Mouse (Mus musculus): ENCODE measurements around the gene Lmnb2. TPM values are rescaled to one million over a fixed set of nuclear protein-coding genes. Genes with fewer than 3 reads are reported as not detected.

Lmnb2 gene
- polyA plus RNA-seq, 1 experiment: 11.0 TPM

GRCm38 (mm10) chr10:80874035-80874434, 44.0 kb downstream of the Lmnb2 start:
- Histone ChIP-seq H3K4me3 (ENCODE audit: extremely low read depth, insufficient read depth, insufficient read length) (no peak overlapping the region), H3K4me1 (ENCODE audit: control insufficient read depth, insufficient read depth, insufficient read length) (no peaks in the 10 kb centered on the region), H3K27me3 (ENCODE audit: control insufficient read depth, insufficient read depth, low read length) (no peaks in the 10 kb centered on the region), H3K36me3 (ENCODE audit: control insufficient read depth, insufficient read depth, low read length) (no peaks in the 10 kb centered on the region), H3K27ac (ENCODE audit: insufficient read depth, low read length) (no peak overlapping the region)
- no peak for DNase-seq (ENCODE audit: low read depth in 1 of 2, low spot score in 2 of 2)
- TF ChIP-seq CTCF (IDR thresholded peaks at IDR 0.05; ENCODE audit: extremely low read depth, insufficient read depth, insufficient read length, insufficient replicate concordance) (no peak), POLR2A (IDR thresholded peaks at IDR 0.05; ENCODE audit: low read depth, low read length) (no peak)
- WGBS: 91% methylated on average over 9 of the region's 9 CpGs

- no peak for DNase-seq (ENCODE audit: low read depth in 1 of 2, low spot score in 2 of 2)
- H3K27me3 ChIP-seq (ENCODE audit: control insufficient read depth, insufficient read depth, low read length): no peaks in the 10 kb centered on the region
- no peak within 1 kb of the TSS for H3K4me3 ChIP-seq (ENCODE audit: extremely low read depth, insufficient read depth, insufficient read length)
- peaks cover 6% of the 10 kb centered on the region; the same call in 1 of the 2 replicates for H3K36me3 ChIP-seq (ENCODE audit: control insufficient read depth, insufficient read depth, low read length)
- H3K4me1 ChIP-seq (ENCODE audit: control insufficient read depth, insufficient read depth, insufficient read length): no peaks in the 10 kb centered on the region
- TF ChIP-seq POLR2A (IDR thresholded peaks at IDR 0.05; ENCODE audit: low read depth, low read length) (no peak), CTCF (IDR thresholded peaks at IDR 0.05; ENCODE audit: extremely low read depth, insufficient read depth, insufficient read length, insufficient replicate concordance) (no peak)
- H3K27ac ChIP-seq (ENCODE audit: insufficient read depth, low read length): no peak within 1 kb of the TSS
- 38% methylated on average over 9 of the region's 9 CpGs for WGBS
Measured at GRCm38 (mm10) chr10:80871581-80871980, 46.5 kb downstream of the Lmnb2 start, which contains the start of gene Tmprss9. TSS of gene Tmprss9 (plus strand) at chr10:80871848.

DNA sequence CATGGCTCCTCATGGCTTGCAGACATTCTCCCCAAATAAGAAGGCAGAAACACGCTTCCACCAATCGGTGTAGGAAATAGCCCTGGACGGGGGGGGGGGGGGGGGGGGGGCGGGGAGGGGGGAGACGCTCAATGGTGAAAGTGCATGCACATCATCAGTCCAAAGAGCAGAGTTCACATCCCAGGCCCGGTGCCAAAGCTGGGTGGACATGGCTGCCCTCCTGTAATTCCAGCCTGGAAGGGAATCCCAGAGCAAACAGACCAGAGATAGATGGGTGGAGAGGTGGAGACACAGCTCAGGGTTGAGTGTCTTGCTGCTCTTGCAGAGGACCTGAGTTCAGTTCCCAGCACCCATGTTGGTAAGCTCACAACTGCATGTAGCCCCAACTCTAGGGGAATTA, 47.1 kb downstream of the Lmnb2 start:
- 53% methylated on average over 5 of the region's 6 CpGs for WGBS
- TF ChIP-seq CTCF (IDR thresholded peaks at IDR 0.05; ENCODE audit: extremely low read depth, insufficient read depth, insufficient read length, insufficient replicate concordance): no peak
- TF ChIP-seq POLR2A (IDR thresholded peaks at IDR 0.05; ENCODE audit: low read depth, low read length): no peak

DNA sequence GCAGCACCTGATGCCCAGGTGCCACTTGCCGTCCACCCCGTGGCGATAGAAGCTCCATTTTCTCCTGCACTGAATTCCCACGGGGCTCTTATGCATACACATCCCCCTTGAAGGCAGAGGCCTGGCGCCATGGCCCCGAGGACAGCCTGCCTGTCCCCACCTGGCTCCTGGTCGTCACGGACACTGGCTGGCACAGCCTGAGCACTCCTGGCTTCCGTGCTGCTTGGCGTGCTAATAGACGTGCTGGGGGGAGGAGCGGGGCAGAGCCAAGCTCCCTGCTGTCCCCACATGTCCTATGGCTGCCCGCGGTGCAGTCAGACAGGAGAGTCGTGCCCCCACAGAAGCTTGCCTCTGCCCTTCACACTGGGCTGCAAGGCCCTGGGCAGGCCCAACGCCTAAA, 53.6 kb downstream of the Lmnb2 start:
- Histone ChIP-seq H3K27me3 (ENCODE audit: control insufficient read depth, insufficient read depth, low read length) (no peaks in the 10 kb centered on the region), H3K27ac (ENCODE audit: insufficient read depth, low read length) (no peak overlapping the region), H3K4me1 (ENCODE audit: control insufficient read depth, insufficient read depth, insufficient read length) (no peaks in the 10 kb centered on the region), H3K4me3 (ENCODE audit: extremely low read depth, insufficient read depth, insufficient read length) (no peak overlapping the region), H3K36me3 (ENCODE audit: control insufficient read depth, insufficient read depth, low read length) (peaks cover 18% of the 10 kb centered on the region)
- DNase-seq (ENCODE audit: low read depth in 1 of 2, low spot score in 2 of 2): no peak
- WGBS: 95% methylated on average over 16 of the region's 16 CpGs
- TF ChIP-seq CTCF (IDR thresholded peaks at IDR 0.05; ENCODE audit: extremely low read depth, insufficient read depth, insufficient read length, insufficient replicate concordance) (no peak), POLR2A (IDR thresholded peaks at IDR 0.05; ENCODE audit: low read depth, low read length) (no peak)

More for the DNA sequence above, 47.1 kb downstream of the Lmnb2 start:
- Histone ChIP-seq H3K4me3 (ENCODE audit: extremely low read depth, insufficient read depth, insufficient read length) (no peak overlapping the region), H3K27ac (ENCODE audit: insufficient read depth, low read length) (no peak overlapping the region), H3K36me3 (ENCODE audit: control insufficient read depth, insufficient read depth, low read length) (peaks cover 8% of the 10 kb centered on the region; the same call in 1 of the 2 replicates), H3K27me3 (ENCODE audit: control insufficient read depth, insufficient read depth, low read length) (no peaks in the 10 kb centered on the region), H3K4me1 (ENCODE audit: control insufficient read depth, insufficient read depth, insufficient read length) (no peaks in the 10 kb centered on the region)
- no peak for DNase-seq (ENCODE audit: low read depth in 1 of 2, low spot score in 2 of 2)

DNA sequence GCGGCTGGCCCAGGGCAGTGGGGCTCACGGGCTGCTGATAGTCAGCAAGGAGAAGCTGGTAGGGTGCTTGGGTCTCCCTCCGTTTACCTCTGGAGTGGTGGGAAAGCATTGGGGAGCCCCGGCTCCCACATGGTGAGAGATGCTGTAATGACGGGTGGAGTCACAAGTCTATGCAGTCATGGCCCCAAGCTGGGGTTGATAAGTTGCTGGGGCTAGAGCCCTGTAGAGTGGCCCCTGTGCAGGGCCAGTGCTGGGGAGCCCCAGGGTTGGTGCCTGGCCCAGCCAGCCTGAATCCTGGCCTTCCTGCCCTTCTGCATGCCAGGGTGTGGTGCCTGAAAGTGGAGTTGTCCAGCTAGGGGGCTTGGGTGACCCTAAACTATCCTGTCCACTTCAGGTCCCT, 55.7 kb downstream of the Lmnb2 start:
- 97% methylated on average over 5 of the region's 5 CpGs for WGBS
- no peaks in the 10 kb centered on the region for H3K4me1 ChIP-seq (ENCODE audit: control insufficient read depth, insufficient read depth, insufficient read length)
- no peak for DNase-seq (ENCODE audit: low read depth in 1 of 2, low spot score in 2 of 2)
- no peaks in the 10 kb centered on the region for H3K27me3 ChIP-seq (ENCODE audit: control insufficient read depth, insufficient read depth, low read length)
- no peak overlapping the region for H3K4me3 ChIP-seq (ENCODE audit: extremely low read depth, insufficient read depth, insufficient read length)
- H3K27ac ChIP-seq (ENCODE audit: insufficient read depth, low read length): no peak overlapping the region
- TF ChIP-seq CTCF (IDR thresholded peaks at IDR 0.05; ENCODE audit: extremely low read depth, insufficient read depth, insufficient read length, insufficient replicate concordance) (no peak), POLR2A (IDR thresholded peaks at IDR 0.05; ENCODE audit: low read depth, low read length) (no peak)
- H3K36me3 ChIP-seq (ENCODE audit: control insufficient read depth, insufficient read depth, low read length): peaks cover 15% of the 10 kb centered on the region

DNA sequence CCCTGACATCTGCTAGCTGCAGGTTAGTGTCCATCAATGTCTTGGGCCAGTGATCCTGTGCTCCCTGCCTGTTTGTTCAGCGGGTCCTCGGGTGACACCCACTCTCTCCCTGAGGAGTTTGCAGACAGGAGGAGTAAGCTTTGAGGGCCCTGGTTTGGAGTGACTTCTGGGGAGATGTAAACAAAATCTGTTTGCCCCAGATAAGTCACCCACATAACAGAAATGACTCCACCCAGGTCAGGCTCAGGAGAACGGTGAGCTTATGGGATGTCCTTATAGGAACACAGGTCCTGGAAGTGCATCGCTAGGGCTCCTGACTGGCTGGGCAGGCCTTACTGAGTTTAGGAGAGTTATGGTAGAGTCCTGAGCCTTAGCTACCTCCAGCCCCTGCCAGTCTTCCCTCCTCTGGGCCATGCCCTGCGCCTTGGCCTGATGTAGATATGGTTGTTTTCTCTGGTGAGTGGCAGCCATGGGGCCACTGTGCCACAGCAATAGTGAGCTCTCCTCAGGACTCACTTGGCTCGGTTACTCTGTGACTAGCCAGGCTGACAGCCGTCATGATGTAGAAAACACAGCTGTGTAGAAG, 59.6 kb downstream of the Lmnb2 start:
- Histone ChIP-seq H3K4me3 (ENCODE audit: extremely low read depth, insufficient read depth, insufficient read length) (no peak overlapping the region), H3K27me3 (ENCODE audit: control insufficient read depth, insufficient read depth, low read length) (no peaks in the 10 kb centered on the region), H3K27ac (ENCODE audit: insufficient read depth, low read length) (peak overlapping the region; percentile 56; the same call in 1 of the 2 replicates), H3K4me1 (ENCODE audit: control insufficient read depth, insufficient read depth, insufficient read length) (peaks cover 4% of the 10 kb centered on the region), H3K36me3 (ENCODE audit: control insufficient read depth, insufficient read depth, low read length) (peaks cover 12% of the 10 kb centered on the region)
- no peak for DNase-seq (ENCODE audit: low read depth in 1 of 2, low spot score in 2 of 2)
- TF ChIP-seq POLR2A (IDR thresholded peaks at IDR 0.05; ENCODE audit: low read depth, low read length) (no peak), CTCF (IDR thresholded peaks at IDR 0.05; ENCODE audit: extremely low read depth, insufficient read depth, insufficient read length, insufficient replicate concordance) (no peak)
- WGBS: 79% methylated on average over 7 of the region's 7 CpGs

- Histone ChIP-seq H3K4me1 (ENCODE audit: control insufficient read depth, insufficient read depth, insufficient read length) (peaks cover 4% of the 10 kb centered on the region), H3K27ac (ENCODE audit: insufficient read depth, low read length) (peak overlapping the region; percentile 26), H3K27me3 (ENCODE audit: control insufficient read depth, insufficient read depth, low read length) (no peaks in the 10 kb centered on the region), H3K36me3 (ENCODE audit: control insufficient read depth, insufficient read depth, low read length) (peaks cover 11% of the 10 kb centered on the region), H3K4me3 (ENCODE audit: extremely low read depth, insufficient read depth, insufficient read length) (no peak overlapping the region)
- 80% methylated on average over 3 of the region's 3 CpGs for WGBS
- no peak for DNase-seq (ENCODE audit: low read depth in 1 of 2, low spot score in 2 of 2)
- TF ChIP-seq POLR2A (IDR thresholded peaks at IDR 0.05; ENCODE audit: low read depth, low read length): no peak
- no peak for TF ChIP-seq CTCF (IDR thresholded peaks at IDR 0.05; ENCODE audit: extremely low read depth, insufficient read depth, insufficient read length, insufficient replicate concordance)
Measured at GRCm38 (mm10) chr10:80857848-80858247, 60.2 kb downstream of the Lmnb2 start.
